Mouse (Mus musculus) heart, adult 2 months (tissue): ENCODE measurements around the gene Lmtk3.

ENCODE experiments used
- CTCF ChIP-seq: fragments of 200-600 bp; IDR thresholded peaks from 2 replicates; pipeline ENCODE4 v1.8.1; 2022; ENCODE audit warnings: antibody characterized with exemption, mild to moderate bottlenecking, moderate library complexity
- POLR2A ChIP-seq: fragments of 200-500 bp; IDR thresholded peaks from 2 replicates; pipeline ENCODE4 v1.6.1; 2011; ENCODE audit warnings: mild to moderate bottlenecking, low read depth, low read length, control low read depth; ENCODE audit not compliant: insufficient read depth

GRCm38 (mm10) chr7:45802551-45802950 lies 19.0 kb downstream of the Lmtk3 start:
- TF ChIP-seq CTCF (no peak), POLR2A (no peak)
